Mouse (Mus musculus) embryonic facial prominence, embryonic 11.5 days (tissue): ENCODE data around the gene Txndc9. TPM values are rescaled to one million over a fixed set of nuclear protein-coding genes. Genes with fewer than 3 reads are reported as not detected.
"Not testable (repeated sequence)": the region's sequence is repeated elsewhere in the genome, so short reads cannot be mapped to it uniquely, and the experiment has no call there.

Source experiments
- ATAC-seq: fragments of 200-750 bp; cut with Nextera tagmentation; replicated peaks from 2 replicates; pipeline ENCODE4 v1.8.0; 2017; ENCODE audit warnings: low read depth; ENCODE audit not compliant: insufficient number of reproducible peaks, low FRiP score, low TSS enrichment
- DNase-seq: peaks from one replicate; pipeline ENCODE4 v3.0.0-alpha.2; 2015; ENCODE audit warnings: low spot score
- H3K27ac ChIP-seq: fragments of 300-500 bp; sonication (generic); replicated peaks from 2 replicates; pipeline ENCODE4 v1.5.1; 2014; ENCODE audit warnings: mild to moderate bottlenecking, low read depth, low read length, control low read depth
- H3K27me3 ChIP-seq: fragments of 300-500 bp; sonication (generic); 2 replicates; pipeline ENCODE4 v1.6.1; 2014; ENCODE audit warnings: mild to moderate bottlenecking, low read length, moderate library complexity, mixed read lengths; ENCODE audit not compliant: control insufficient read depth, insufficient read depth
- H3K36me3 ChIP-seq: fragments of 300-500 bp; sonication (generic); replicated peaks from 2 replicates; pipeline ENCODE4 v1.6.1; 2014; ENCODE audit warnings: low read depth, mild to moderate bottlenecking, low read length, moderate library complexity, mixed read lengths; ENCODE audit not compliant: control insufficient read depth, insufficient read depth
- H3K4me1 ChIP-seq: fragments of 300-500 bp; sonication (generic); 2 replicates; pipeline ENCODE4 v1.6.1; 2014; ENCODE audit warnings: low read length, mixed read lengths; ENCODE audit not compliant: control insufficient read depth, insufficient read depth
- H3K4me2 ChIP-seq: fragments of 300-500 bp; sonication (generic); 2 replicates; pipeline ENCODE4 v1.6.1; 2014; ENCODE audit warnings: low read depth, mild to moderate bottlenecking, control low read depth, low read length, moderate library complexity
- H3K4me3 ChIP-seq: fragments of 300-500 bp; sonication (generic); 2 replicates; pipeline ENCODE4 v1.5.1; 2014; ENCODE audit warnings: low read depth, low read length, control low read depth
- H3K9ac ChIP-seq: fragments of 300-500 bp; sonication (generic); replicated peaks from 2 replicates; pipeline ENCODE4 v1.6.1; 2014; ENCODE audit warnings: mild to moderate bottlenecking, control low read depth, low read length
- H3K9me3 ChIP-seq: fragments of 300-500 bp; sonication (generic); replicated peaks from 2 replicates; pipeline ENCODE4 v1.6.1; 2016; ENCODE audit warnings: mild to moderate bottlenecking, low read length, inconsistent platforms, mixed read lengths; ENCODE audit not compliant: control insufficient read depth
- WGBS: fragments of 180-500 bp; shearing (Covaris S2); extraction: QIAGEN DNeasy Blood & Tissue Kit; methylation state at CpG from one replicate; pipeline ENCODE4 v1.1.7; 2014; 5-methylcytosine and 5-hydroxymethylcytosine counted together
- polyA plus RNA-seq: library from polyadenylated mRNA; unstranded; fragments of >200 nt; fragmentation: Nextera tagmentation; extraction: Ambion mirVana; gene quantifications from 2 replicates; pipeline ENCODE4 v1.2.1, GENCODE M21; 2014

The Txndc9 gene
- polyA plus RNA-seq, 1 experiment from 2014 or later = 177 TPM

DNA sequence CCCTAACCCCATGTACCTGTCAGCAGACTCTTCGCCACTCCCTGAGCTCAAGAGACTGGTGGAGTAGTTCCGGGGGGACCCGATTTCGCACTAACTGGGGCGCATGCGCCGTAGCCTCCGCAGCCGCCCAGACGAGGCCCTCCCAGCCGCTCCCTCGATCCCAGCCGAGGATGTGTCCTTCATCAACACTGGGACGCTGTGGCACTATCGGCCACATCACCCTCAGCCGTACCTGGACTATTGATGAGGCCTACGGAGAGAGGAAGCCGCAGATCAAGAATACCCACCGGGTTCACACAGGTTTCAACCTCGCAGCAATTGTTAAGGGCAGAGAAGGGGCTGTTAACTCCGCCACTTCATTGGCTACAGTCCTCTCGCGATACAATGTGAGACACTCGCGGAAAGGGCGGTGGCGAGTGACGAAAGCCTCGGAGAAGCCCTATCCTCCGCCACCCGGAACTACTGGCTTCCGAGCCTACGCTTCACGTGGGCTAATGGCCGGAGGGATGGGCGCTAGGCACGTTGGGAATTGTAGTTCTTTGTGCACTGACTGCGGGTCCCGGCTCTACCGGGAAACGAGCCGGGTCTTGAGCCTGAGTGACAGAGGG, 712 bp downstream of the Txndc9 start:
- Histone ChIP-seq H3K36me3 (peaks cover 3% of the 10 kb centered on the region), H3K27me3 (no peaks in the 10 kb centered on the region), H3K27ac (peak overlapping the region; percentile 82), H3K4me2 (peak overlapping the region; percentile 72), H3K4me3 (peak overlapping the region; percentile 84), H3K9ac (peak overlapping the region; percentile 79), H3K4me1 (no peaks in the 10 kb centered on the region), H3K9me3 (no peaks in the 10 kb centered on the region)
- ATAC-seq = peak; percentile 94
- WGBS = under 1% methylated on average over 42 of the region's 42 CpGs
- peak; percentile 99 for DNase-seq

DNA sequence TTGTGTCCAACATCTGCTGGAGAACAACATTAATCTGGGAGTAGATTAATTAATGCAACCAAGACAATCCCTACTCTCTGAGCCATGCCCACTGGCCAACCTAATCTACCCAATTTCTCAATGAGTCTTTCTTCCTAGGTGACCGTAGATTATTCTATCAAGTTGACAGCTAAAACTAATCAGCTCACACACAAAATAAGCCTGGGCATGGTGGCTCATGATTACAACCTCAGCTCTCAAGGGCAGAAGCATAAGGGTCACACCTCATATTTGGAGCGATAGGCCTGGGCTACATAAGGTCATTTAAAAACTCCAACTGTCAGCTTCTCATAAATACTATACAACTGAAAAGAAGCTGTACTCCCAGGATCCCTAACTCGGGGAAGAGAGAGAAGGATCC, 1.5 kb downstream of the Txndc9 start:
- H3K9ac ChIP-seq = peak overlapping the region; percentile 79
- no peaks in the 10 kb centered on the region for H3K27me3 ChIP-seq
- DNase-seq (no peak), ATAC-seq (no peak)
- peak overlapping the region; percentile 62 for H3K4me2 ChIP-seq
- H3K9me3 ChIP-seq = no peaks in the 10 kb centered on the region
- peak overlapping the region; percentile 84 for H3K4me3 ChIP-seq
- peaks cover 3% of the 10 kb centered on the region for H3K36me3 ChIP-seq
- no peak overlapping the region for H3K27ac ChIP-seq
- H3K4me1 ChIP-seq = no peaks in the 10 kb centered on the region
- WGBS = 45% methylated on average over 3 of the region's 3 CpGs

DNA sequence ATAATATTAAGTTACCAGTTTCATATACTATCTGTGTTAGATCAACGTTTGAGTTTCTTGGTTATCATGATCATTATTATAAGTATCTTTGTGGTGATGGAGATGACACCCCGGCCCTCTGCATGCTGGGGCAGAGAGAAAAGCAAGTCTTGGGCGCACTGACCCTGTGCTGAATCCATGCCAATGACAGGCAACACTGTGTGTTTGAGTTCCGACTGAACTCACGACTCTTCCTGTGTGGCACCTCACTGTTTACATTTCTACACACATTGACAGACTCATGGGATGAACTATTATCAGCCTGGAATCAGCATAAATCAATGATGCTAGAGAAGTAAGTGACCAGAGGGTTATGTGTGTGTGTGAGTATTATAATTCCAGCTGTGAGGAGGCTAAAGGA, 9.8 kb downstream of the Txndc9 start:
- Histone ChIP-seq H3K36me3 (no peaks in the 10 kb centered on the region; the same call in 1 of the 2 replicates), H3K4me2 (no peak overlapping the region), H3K9me3 (no peaks in the 10 kb centered on the region), H3K27ac (no peak overlapping the region), H3K9ac (no peak overlapping the region), H3K4me3 (no peak overlapping the region), H3K4me1 (no peaks in the 10 kb centered on the region), H3K27me3 (no peaks in the 10 kb centered on the region)
- DNase-seq = no peak
- no peak for ATAC-seq
- 91% methylated on average over 5 of the region's 5 CpGs for WGBS

DNA sequence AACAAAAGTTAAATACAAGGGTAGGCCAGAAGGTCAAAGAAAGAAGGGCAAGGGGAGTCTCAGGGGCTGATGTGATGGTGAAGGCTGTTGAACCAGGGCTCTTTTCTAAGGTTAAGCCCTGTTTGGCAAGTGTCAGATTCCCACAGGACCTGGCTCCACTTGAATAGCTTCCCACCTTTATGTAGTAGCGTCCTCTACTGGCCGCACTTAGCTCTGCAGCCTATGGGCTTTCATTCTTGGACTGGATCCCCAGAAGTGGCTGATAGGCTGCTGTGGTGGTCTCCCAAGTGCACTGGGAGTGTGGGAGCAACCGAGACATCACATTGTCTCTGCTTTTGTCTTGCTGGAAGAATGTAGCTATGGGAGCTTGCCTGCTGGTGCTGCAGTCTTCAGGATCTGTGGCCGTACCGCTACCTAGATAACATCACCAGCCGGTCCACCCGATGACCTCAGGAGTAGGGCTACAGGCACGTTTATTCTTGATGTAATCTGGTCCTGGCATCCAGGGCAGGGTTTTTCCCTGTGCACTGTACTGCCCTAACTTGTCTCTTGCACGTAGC, 11.8 kb downstream of the Txndc9 start:
- Histone ChIP-seq H3K4me3 (no peak overlapping the region), H3K9me3 (no peaks in the 10 kb centered on the region), H3K4me2 (no peak overlapping the region), H3K27ac (no peak overlapping the region), H3K27me3 (no peaks in the 10 kb centered on the region), H3K9ac (no peak overlapping the region), H3K36me3 (no peaks in the 10 kb centered on the region), H3K4me1 (no peaks in the 10 kb centered on the region)
- 80% methylated on average over 9 of the region's 9 CpGs for WGBS
- ATAC-seq = no peak
- DNase-seq = peak; percentile 19

DNA sequence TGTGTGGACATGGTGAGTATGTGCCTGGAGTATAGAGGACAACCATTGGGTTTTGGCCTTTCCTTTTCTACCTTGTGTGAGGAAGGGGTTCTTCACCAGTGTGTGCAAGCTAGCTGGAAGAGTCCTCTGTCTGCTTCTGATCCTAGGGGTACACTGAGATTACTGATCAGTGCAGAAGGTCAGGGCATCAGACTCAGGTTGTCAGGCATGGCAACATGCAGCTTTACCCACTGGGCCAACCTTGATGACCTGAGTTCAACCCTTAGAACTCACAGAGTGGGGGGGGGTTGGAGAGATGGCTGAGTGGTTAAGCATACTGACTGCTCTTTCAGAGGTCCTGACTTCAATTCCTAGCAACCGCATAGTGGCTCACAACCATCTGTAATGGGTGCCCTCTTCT, 13.4 kb downstream of the Txndc9 start:
- no peak for DNase-seq
- no peak overlapping the region for H3K4me2 ChIP-seq
- no peak overlapping the region for H3K4me3 ChIP-seq
- no peaks in the 10 kb centered on the region for H3K9me3 ChIP-seq
- H3K27me3 ChIP-seq = no peaks in the 10 kb centered on the region
- no peaks in the 10 kb centered on the region for H3K36me3 ChIP-seq
- H3K27ac ChIP-seq = no peak overlapping the region
- no peak overlapping the region for H3K9ac ChIP-seq
- WGBS = 91% methylated on average over 1 of the region's 1 CpGs
- no peaks in the 10 kb centered on the region for H3K4me1 ChIP-seq
- no peak for ATAC-seq

DNA sequence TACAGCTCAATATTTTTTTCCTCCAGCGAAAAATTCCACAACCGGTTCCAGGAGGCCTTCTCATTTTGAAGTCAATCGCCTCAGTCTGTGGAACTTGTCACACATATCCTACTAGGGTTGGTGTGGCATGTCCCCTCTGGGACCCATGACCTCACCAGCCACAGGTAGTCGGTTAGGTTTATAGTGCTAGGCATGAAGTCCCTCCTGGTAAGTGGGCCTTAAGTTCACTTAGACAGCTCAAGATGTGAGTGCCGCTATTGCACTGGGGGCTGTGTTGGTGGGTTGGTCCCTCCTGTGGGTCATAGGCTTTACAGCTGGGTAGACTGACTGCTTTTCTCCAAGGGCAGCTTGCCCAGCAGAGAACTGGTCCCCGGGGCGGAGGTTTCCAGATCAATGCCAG, 20.4 kb downstream of the Txndc9 start:
- no peak for DNase-seq
- Histone ChIP-seq H3K9me3 (no peaks in the 10 kb centered on the region), H3K4me3 (no peak overlapping the region), H3K4me1 (no peaks in the 10 kb centered on the region), H3K4me2 (no peak overlapping the region), H3K9ac (no peak overlapping the region), H3K27ac (no peak overlapping the region), H3K27me3 (no peaks in the 10 kb centered on the region), H3K36me3 (no peaks in the 10 kb centered on the region)
- 87% methylated on average over 7 of the region's 7 CpGs for WGBS
- no peak for ATAC-seq

DNA sequence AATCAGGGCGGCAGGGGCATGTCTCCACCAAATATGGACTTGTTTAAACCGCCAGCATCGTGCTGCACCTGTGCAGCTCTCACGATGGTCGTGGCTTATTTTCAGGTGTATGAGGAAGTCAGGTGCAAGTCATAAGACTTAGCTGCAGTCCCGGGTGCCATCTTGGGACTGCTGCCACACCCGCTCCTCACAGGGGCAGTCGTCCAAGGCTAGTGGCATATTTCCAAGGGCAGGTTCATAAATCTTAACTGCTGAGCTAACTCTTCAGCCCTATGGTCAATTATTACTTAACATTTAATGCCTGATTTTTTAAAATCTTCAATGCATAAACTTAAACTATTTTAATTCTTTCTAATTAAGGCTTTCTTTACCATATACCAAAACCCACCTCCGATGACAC, 21.0 kb downstream of the Txndc9 start:
- not testable (repeated sequence) for H3K36me3 ChIP-seq, H3K9ac ChIP-seq, H3K4me2 ChIP-seq, DNase-seq, H3K4me3 ChIP-seq, H3K27ac ChIP-seq, H3K4me1 ChIP-seq, ATAC-seq, H3K27me3 ChIP-seq, H3K9me3 ChIP-seq
- WGBS = 74% methylated on average over 9 of the region's 9 CpGs

DNA sequence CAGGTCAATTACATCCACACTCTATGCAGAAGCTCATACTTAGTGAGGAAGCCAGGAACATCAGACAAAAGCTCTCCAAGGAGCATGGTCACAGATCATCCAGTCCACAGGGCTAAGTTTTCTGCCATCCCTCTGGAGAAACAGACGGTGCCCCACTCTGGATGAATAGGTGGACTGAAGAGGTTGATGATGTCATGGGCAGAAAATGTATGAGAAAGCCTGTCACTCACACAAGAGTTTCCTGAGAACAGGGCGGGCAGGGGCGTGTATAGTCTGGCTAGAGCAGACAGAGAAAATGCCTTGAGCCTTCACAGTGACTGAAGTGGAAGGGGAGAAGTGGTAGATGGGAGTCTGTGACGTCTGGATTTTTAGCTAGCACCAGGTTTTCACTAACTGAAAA, 26.2 kb downstream of the Txndc9 start:
- Histone ChIP-seq H3K4me2 (no peak overlapping the region), H3K4me1 (no peaks in the 10 kb centered on the region), H3K9me3 (no peaks in the 10 kb centered on the region), H3K4me3 (no peak overlapping the region), H3K27me3 (no peaks in the 10 kb centered on the region), H3K27ac (no peak overlapping the region), H3K36me3 (no peaks in the 10 kb centered on the region), H3K9ac (no peak overlapping the region)
- 63% methylated on average over 4 of the region's 4 CpGs for WGBS
- DNase-seq = peak; percentile 12
- no peak; the same call in 1 of the 2 replicates for ATAC-seq
